Mouse (Mus musculus) layer of hippocampus, postnatal 14 days (tissue): ENCODE measurements at regions not wholly inside any gene's neighbourhood (a gene's known extent, or its start where the extent isn't known, plus 50 kb on each side); places are given as distances from the start of the nearest gene placed in this dataset.
"Not testable (repeated sequence)": the region's sequence is repeated elsewhere in the genome, so short reads cannot be mapped to it uniquely, and the experiment has no call there.

Source experiments
- DNase-seq, 2 experiments: peaks; one replicate each; pipeline ENCODE4 v3.0.0; 2021 to 2022; ENCODE audit warnings: low spot score in 2 of 2, mixed read lengths in 1 of 2

DNA sequence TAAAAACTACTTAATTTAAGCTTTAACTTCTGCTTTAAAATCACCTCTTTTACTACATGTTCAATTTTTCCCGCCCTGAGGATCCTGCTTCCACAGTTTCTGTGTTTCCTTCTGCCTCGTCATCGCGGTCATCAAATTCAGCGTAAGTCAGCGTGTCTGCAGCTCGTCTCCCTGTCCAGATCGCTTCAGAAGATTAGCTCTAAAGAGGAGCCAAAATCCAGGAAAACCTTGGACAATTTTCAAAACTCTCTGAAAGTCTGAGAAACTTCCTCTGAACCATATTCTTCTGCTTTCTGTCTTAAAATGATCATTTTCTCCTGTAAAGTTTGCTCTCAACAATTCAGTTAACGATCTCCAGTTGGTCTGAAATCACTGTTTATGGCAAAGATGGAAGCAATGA is 196.2 kb upstream of the Speer4f2 start:
- no peak for DNase-seq

- DNase-seq = no peak
These were observed 164.3 kb upstream of the Speer4f2 start for GRCm38 (mm10) chr5:17208554-17209283.

DNA sequence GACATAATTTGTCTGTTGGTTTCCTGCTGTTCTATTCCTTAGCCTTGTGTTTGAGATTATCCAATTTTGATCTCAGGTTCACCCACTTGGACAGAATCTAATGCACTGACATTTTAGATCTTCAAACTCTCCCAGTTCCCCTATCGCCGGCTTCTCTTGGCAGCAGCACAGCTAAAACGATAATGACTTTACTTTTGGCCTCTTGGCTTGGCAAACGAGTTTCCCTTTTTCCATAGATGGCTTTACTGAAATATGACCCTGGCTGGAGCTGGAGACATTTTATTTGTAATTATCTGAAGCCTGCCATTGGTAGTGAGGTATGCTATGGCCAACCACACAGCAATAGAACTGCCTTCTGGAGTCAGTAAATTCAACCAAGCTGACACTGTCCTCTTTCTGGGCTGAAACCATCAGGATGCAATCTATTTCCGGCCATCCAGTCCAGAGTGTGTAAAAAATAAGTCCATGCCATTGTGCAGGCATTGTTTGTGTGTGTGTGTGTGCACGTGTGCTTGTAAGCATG is 162.2 kb upstream of the Speer4f2 start:
- DNase-seq = no peak

DNA sequence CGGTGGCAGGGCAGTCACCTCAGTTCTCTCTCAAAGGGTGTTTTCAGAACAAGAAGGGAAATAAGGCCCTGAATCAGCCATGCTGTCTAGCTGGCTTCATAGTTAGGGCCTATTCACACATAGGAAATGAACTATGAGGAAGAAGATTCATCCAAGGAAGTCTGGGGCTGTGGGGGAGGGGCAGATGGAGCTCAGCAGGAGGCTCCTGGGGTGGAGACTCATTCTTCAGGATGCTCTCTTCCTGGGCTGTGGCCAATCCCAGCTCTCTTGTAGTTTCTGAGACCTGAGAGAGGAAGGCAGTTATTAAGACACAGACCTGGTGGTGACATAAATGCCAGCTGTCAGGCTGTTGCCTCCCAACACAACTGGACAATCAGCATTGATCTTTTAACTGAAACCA is 149.4 kb upstream of the Speer4f2 start:
- not testable (repeated sequence) for DNase-seq

DNA sequence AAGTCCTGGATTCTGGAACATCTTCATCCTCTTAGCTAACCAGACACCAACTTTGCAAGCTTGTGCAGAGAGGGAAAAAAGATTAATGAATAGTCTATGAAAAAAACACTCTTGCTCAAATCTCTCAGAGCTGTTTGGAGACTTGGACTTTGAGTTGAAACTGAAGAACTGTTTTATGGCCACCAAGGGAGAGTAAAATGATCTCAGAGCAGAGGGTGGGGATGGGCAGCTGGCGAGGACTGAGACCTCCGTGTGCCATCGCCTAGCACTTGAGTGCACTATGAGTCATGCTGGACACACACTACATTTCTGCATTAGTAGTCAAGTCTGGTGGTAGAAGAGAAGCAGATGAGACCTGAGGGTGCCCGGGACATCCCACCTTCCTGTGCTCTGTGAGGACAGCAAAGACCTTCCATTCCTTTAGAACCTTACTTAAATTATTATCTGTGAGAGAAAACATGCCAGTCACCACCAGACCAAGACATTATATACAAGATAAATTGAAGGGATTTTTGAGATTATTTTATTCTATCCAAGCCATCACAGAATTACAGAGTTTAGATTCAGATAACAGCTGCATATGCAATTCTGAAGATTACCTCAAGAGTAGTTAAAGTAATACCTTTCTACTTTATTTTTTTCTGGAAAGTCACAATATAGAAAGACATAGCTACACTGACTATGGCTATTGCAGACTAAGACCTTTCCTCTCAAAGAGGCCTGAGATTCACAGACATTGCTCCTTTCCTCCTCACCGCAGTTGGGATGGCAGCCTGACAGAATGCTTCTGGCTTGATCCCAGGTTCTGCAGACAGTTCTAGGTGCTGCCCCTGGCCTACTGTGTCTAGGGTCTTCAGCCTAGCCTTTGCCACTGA is 125.0 kb upstream of the Speer4f2 start:
- no peak for DNase-seq

- no peak for DNase-seq
These were observed 112.2 kb upstream of the Speer4f2 start for GRCm38 (mm10) chr5:17260541-17261325.

- DNase-seq = no peak
These were observed 110.9 kb upstream of the Speer4f2 start for GRCm38 (mm10) chr5:17262126-17262525.

DNA sequence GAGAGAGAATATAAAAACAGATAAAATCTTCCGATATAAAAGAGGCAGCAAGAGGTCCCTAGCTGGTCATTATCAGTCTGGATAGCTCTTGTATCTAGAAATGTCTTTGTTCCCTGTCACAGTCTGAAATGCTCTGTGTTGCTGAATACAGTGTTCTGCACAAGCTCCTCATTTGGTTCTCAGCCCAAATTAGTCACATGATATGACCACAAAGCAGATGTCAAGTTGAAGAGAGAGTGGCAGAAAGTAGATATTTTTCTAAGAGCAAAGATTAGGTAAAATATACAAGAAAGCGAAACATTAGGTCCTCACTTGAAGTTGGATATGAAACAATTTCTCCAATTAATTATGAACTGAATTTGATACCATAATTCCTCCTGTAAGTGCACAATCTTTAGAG is 101.8 kb upstream of the Speer4f2 start:
- peak in 1 of 2 experiments; percentile 46 for DNase-seq

- DNase-seq = no peak
These were observed 101.1 kb upstream of the Speer4f2 start for GRCm38 (mm10) chr5:17271722-17272479.

GRCm38 (mm10) chr5:17275346-17275745 is 97.6 kb upstream of the Speer4f2 start:
- no peak for DNase-seq

DNA sequence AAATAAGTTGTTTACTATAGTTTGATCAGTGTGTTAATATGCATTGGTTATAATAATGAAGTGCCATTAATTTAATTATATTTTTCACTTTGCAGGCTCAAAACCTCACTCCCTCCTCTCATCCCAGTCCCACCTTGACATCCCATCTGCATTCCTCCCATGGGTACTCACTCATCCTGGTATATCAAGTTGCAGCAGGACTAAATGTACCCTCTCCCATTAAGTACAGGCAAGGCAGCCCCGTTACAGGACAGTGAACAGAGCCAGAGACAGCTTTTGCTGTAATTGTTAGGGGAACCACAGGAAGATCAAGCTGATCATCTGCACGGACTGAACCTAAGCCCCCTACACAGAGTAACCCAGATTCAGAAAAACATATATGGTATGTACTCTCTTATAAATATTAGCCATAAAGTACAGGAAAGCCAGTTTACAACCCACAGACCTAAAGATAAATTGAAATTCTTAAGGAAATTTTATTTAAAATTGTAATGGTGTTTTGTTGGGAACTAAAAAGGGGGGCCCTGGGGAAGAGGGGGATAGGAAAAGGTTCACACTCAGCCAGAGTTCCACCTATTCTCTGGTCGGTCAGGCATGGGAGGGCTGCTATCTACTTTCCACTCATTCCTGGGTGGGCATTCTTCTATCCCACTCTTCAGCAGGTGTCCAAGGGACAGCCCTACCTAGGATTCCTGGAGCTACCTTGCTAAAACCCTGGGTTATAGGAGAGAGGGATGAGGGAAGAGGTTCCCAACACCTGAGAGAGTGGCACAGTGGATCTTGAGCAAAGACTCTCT is 96.0 kb upstream of the Speer4f2 start:
- DNase-seq = no peak

- no peak for DNase-seq
These were observed 92.8 kb upstream of the Speer4f2 start for GRCm38 (mm10) chr5:17280203-17280602.

DNA sequence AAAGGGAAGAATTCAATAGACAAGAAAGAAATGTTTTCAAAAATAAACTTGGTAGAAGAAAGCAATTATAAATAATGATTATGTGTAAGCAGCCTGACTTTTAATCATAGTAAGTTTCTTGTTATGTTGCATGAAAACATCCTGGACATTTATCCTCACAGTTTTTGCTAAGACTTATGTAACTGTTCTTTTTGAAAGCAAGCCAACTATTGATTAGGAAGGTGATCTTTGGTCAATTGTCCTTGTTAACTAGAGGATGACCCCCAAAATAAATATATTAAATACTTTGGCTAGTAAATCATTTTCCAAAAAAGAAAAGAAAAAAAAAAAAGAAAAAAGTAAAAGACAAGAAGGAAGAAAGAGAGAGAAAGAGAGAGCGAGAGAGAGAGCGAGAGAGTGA is 92.0 kb upstream of the Speer4f2 start:
- DNase-seq = no peak

- no peak for DNase-seq
These were observed 84.0 kb upstream of the Speer4f2 start for GRCm38 (mm10) chr5:17289028-17289427.

- no peak for DNase-seq
These were observed 80.4 kb upstream of the Speer4f2 start for GRCm38 (mm10) chr5:17292559-17292958.

- no peak for DNase-seq
These were observed 76.4 kb upstream of the Speer4f2 start for GRCm38 (mm10) chr5:17296571-17297035.

- DNase-seq = peak in 1 of 2 experiments; percentile 49
These were observed 73.1 kb upstream of the Speer4f2 start for GRCm38 (mm10) chr5:17299846-17300245.

DNA sequence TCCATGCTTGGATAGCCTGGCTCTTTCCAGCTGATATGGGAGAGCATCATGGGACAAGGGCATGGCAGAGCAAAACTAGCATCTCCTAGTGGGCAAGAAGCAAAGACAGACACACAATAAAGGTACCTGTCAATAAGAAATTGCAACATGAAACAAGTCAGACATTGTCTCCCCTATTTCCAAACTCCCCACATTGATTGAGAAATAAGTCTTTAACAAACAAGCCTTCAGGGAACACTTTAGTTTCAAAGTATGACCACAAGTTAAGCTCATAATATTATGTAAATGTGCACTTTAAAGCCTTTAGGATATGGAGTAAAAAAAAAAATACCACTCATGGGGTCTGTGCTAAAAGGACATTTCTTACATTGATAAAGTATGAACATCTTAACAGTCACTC is 51.5 kb upstream of the Speer4f2 start:
- DNase-seq = no peak
